Mouse (Mus musculus) MEL (cell line): ENCODE results near the gene Ryr2. TPM values are rescaled to one million over a fixed set of nuclear protein-coding genes. Genes with fewer than 3 reads are reported as not detected.

Experiments used
- DNase-seq: peaks from one replicate; pipeline ENCODE4 v3.0.0; 2011; ENCODE audit warnings: low read depth, low spot score
- H3K27ac ChIP-seq: 2 replicates; pipeline ENCODE4 v1.5.1; 2012; ENCODE audit warnings: low read depth, mild to moderate bottlenecking, control low read depth, low read length, moderate library complexity; ENCODE audit not compliant: control insufficient read depth
- H3K27me3 ChIP-seq, 2 experiments: fragments of 150-350 bp in 1 of 2; sonication (generic) in 1 of 2; 2 replicates each; pipeline ENCODE4 v1.6.1; 2012; ENCODE audit warnings: low read length in 2 of 2, mild to moderate bottlenecking in 2 of 2, improper control_type of control experiment in 1 of 2, moderate library complexity in 1 of 2; ENCODE audit not compliant: insufficient read depth in 2 of 2, control insufficient read depth in 1 of 2
- H3K36me3 ChIP-seq, 2 experiments: 2 replicates each; pipeline ENCODE4 v1.6.1; 2012 to 2014; ENCODE audit warnings: low read length in 2 of 2, improper control_type of control experiment in 1 of 2, inconsistent platforms in 1 of 2, mild to moderate bottlenecking in 1 of 2; ENCODE audit not compliant: insufficient read depth in 2 of 2, control insufficient read depth in 1 of 2
- H3K4me1 ChIP-seq, 2 experiments: fragments of 150-350 bp in 1 of 2; sonication (generic) in 1 of 2; 2 replicates each; pipeline ENCODE4 v1.6.1; 2012; ENCODE audit warnings: low read length in 2 of 2, improper control_type of control experiment in 1 of 2, mild to moderate bottlenecking in 1 of 2; ENCODE audit not compliant: insufficient read depth in 2 of 2, control insufficient read depth in 1 of 2
- H3K4me3 ChIP-seq, 2 experiments: fragments of 150-350 bp in 1 of 2; sonication (generic) in 1 of 2; 2 replicates each; pipeline ENCODE4 v1.5.1; 2012; ENCODE audit warnings: low read depth in 2 of 2, low read length in 2 of 2, mild to moderate bottlenecking in 2 of 2, moderate library complexity in 2 of 2, control low read depth in 1 of 2, improper control_type of control experiment in 1 of 2; ENCODE audit not compliant: control insufficient read depth in 1 of 2, insufficient read depth in 1 of 2
- H3K79me2 ChIP-seq: 2 replicates; pipeline ENCODE4 v1.6.1; 2012; ENCODE audit warnings: mild to moderate bottlenecking, low read length, moderate library complexity; ENCODE audit not compliant: control insufficient read depth, poor library complexity, insufficient read depth
- H3K9ac ChIP-seq: 2 replicates; pipeline ENCODE4 v1.6.1; 2012; ENCODE audit warnings: low read depth, mild to moderate bottlenecking, control low read depth, low read length, moderate library complexity; ENCODE audit not compliant: control insufficient read depth, poor library complexity, severe bottlenecking
- H3K9me3 ChIP-seq: fragments of 150-350 bp; sonication (generic); replicated peaks from 2 replicates; pipeline ENCODE4 v1.6.1; 2012; ENCODE audit warnings: mild to moderate bottlenecking, low read length, improper control_type of control experiment, moderate library complexity; ENCODE audit not compliant: insufficient read depth
- BHLHE40 ChIP-seq: IDR thresholded peaks from 2 replicates; pipeline ENCODE4 v1.6.1; 2012; ENCODE audit warnings: low read depth, mild to moderate bottlenecking, inconsistent platforms, low read length, improper control_type of control experiment, borderline replicate concordance
- EP300 ChIP-seq, 2 experiments: IDR thresholded peaks; 2 replicates each; pipeline ENCODE4 v1.6.1; 2011; ENCODE audit warnings: improper control_type of control experiment in 2 of 2, low read length in 2 of 2, low read depth in 1 of 2, mild to moderate bottlenecking in 1 of 2
- ETS1 ChIP-seq: IDR thresholded peaks from 2 replicates; pipeline ENCODE4 v1.6.1; 2012; ENCODE audit warnings: low read depth, mild to moderate bottlenecking, inconsistent platforms, low read length, improper control_type of control experiment, moderate library complexity
- GABPA ChIP-seq: IDR thresholded peaks from 2 replicates; pipeline ENCODE4 v1.6.1; 2012; ENCODE audit warnings: low read depth, mild to moderate bottlenecking, inconsistent platforms, low read length, improper control_type of control experiment, moderate library complexity
- GATA1 ChIP-seq: IDR thresholded peaks from 2 replicates; pipeline ENCODE4 v1.6.1; 2011; ENCODE audit warnings: low read depth, low read length, improper control_type of control experiment
- JUND ChIP-seq: IDR thresholded peaks from 2 replicates; pipeline ENCODE4 v1.6.1; 2011; ENCODE audit warnings: low read depth, mild to moderate bottlenecking, improper control_type of control experiment, low read length
- MAX ChIP-seq: IDR thresholded peaks from 2 replicates; pipeline ENCODE4 v1.6.1; 2011; ENCODE audit warnings: low read length, improper control_type of control experiment
- MEF2A ChIP-seq: IDR thresholded peaks from 2 replicates; pipeline ENCODE4 v1.6.1; 2014; ENCODE audit warnings: low read depth, mild to moderate bottlenecking, inconsistent platforms, low read length, improper control_type of control experiment; ENCODE audit not compliant: poor library complexity, insufficient replicate concordance, severe bottlenecking; ENCODE audit errors: extremely low read depth
- MXI1 ChIP-seq: IDR thresholded peaks from 2 replicates; pipeline ENCODE4 v1.6.1; 2011; ENCODE audit warnings: mild to moderate bottlenecking, low read depth, low read length, improper control_type of control experiment
- MYB ChIP-seq: IDR thresholded peaks from 2 replicates; pipeline ENCODE4 v1.6.1; 2011; ENCODE audit warnings: mild to moderate bottlenecking, low read depth, low read length, improper control_type of control experiment
- MYC ChIP-seq: IDR thresholded peaks from 2 replicates; pipeline ENCODE4 v1.6.1; 2011; ENCODE audit warnings: low read depth, mild to moderate bottlenecking, low read length, improper control_type of control experiment, moderate library complexity
- NRF1 ChIP-seq: IDR thresholded peaks from 2 replicates; pipeline ENCODE4 v1.6.1; 2014; ENCODE audit warnings: low read depth, mild to moderate bottlenecking, inconsistent platforms, low read length, improper control_type of control experiment, moderate library complexity; ENCODE audit not compliant: poor library complexity, insufficient read depth, severe bottlenecking
- POLR2A ChIP-seq, 2 experiments: IDR thresholded peaks; 2 replicates each; pipeline ENCODE4 v1.6.1; 2011 to 2012; ENCODE audit warnings: low read length in 2 of 2, mild to moderate bottlenecking in 2 of 2, control low read depth in 1 of 2, improper control_type of control experiment in 1 of 2, low read depth in 1 of 2, moderate library complexity in 1 of 2; ENCODE audit not compliant: control insufficient read depth in 1 of 2, insufficient read depth in 1 of 2, poor library complexity in 1 of 2
- POLR2AphosphoS2 ChIP-seq: IDR thresholded peaks from 2 replicates; pipeline ENCODE4 v1.6.1; 2011; ENCODE audit warnings: low read length, improper control_type of control experiment
- RAD21 ChIP-seq: IDR thresholded peaks from 2 replicates; pipeline ENCODE4 v1.6.1; 2011; ENCODE audit warnings: mild to moderate bottlenecking, low read depth, low read length, improper control_type of control experiment
- SIN3A ChIP-seq: IDR thresholded peaks from 2 replicates; pipeline ENCODE4 v1.6.1; 2012; ENCODE audit warnings: low read length, improper control_type of control experiment, inconsistent platforms
- SMC3 ChIP-seq: IDR thresholded peaks from 2 replicates; pipeline ENCODE4 v1.6.1; 2011; ENCODE audit warnings: low read depth, low read length, improper control_type of control experiment
- UBTF ChIP-seq: IDR thresholded peaks from 2 replicates; pipeline ENCODE4 v1.6.1; 2012; ENCODE audit warnings: low read depth, mild to moderate bottlenecking, inconsistent platforms, low read length, improper control_type of control experiment, moderate library complexity, borderline replicate concordance; ENCODE audit not compliant: insufficient read depth
- ZNF384 ChIP-seq: IDR thresholded peaks from 2 replicates; pipeline ENCODE4 v1.6.1; 2012; ENCODE audit warnings: low read depth, mild to moderate bottlenecking, inconsistent platforms, low read length, improper control_type of control experiment
- polyA plus RNA-seq, 2 experiments: library from polyadenylated mRNA; stranded (reverse) in 1 of 2; unstranded in 1 of 2; fragments of >175 nt in 1 of 2; fragments of >200 nt in 1 of 2; gene quantifications; 2 replicates each; pipeline versions ENCODE4 v1.2.1 to v1.2.4; 2012; ENCODE audit warnings: low replicate concordance in 2 of 2, low read depth in 1 of 2; ENCODE audit not compliant: insufficient read length in 2 of 2, insufficient read depth in 1 of 2, missing spikeins in 1 of 2
- total RNA-seq: library from RNA; depleted of rRNA; stranded (reverse); fragments of 300-350 nt; gene quantifications from 2 replicates; pipeline ENCODE4 v1.2.3, GENCODE M21; 2012

Gene Ryr2
- total and polyA plus RNA-seq, 3 experiments = 0.04 TPM; not detected in 2

GRCm38 (mm10) chr13:11696496-11696895, 410.2 kb downstream of the Ryr2 start:
- H3K27me3 ChIP-seq = no peaks in the 10 kb centered on the region
- no peak overlapping the region for H3K4me3 ChIP-seq
- no peak overlapping the region for H3K27ac ChIP-seq
- TF ChIP-seq EP300 (IDR thresholded peaks at IDR 0.05; ENCODE audit: low read depth in 1 of 2, low read length in 2 of 2) (no peak), MYB (no peak), JUND (no peak), POLR2AphosphoS2 (no peak), MEF2A (no peak), GATA1 (no peak), ETS1 (no peak), GABPA (no peak), MXI1 (no peak), POLR2A (IDR thresholded peaks at IDR 0.05; ENCODE audit: control insufficient read depth in 1 of 2, insufficient read depth in 1 of 2, low read depth in 1 of 2, low read length in 2 of 2, poor library complexity in 1 of 2) (no peak), SMC3 (no peak)
- no peaks in the 10 kb centered on the region for H3K9me3 ChIP-seq
- no peaks in the 10 kb centered on the region for H3K4me1 ChIP-seq
- H3K9ac ChIP-seq = no peak overlapping the region
- no peaks in the 10 kb centered on the region for H3K79me2 ChIP-seq
- no peaks in the 10 kb centered on the region for H3K36me3 ChIP-seq
- DNase-seq = no peak

GRCm38 (mm10) chr13:11681802-11682201, 424.9 kb downstream of the Ryr2 start:
- no peak for DNase-seq
- TF ChIP-seq MYC (no peak), MEF2A (no peak), NRF1 (no peak), POLR2A (IDR thresholded peaks at IDR 0.05; ENCODE audit: control insufficient read depth in 1 of 2, insufficient read depth in 1 of 2, low read depth in 1 of 2, low read length in 2 of 2, poor library complexity in 1 of 2) (no peak), BHLHE40 (no peak), POLR2AphosphoS2 (no peak), UBTF (no peak), MAX (no peak), RAD21 (no peak), MYB (no peak), SIN3A (no peak), ZNF384 (no peak), MXI1 (no peak), ETS1 (no peak)
- TF ChIP-seq, all 39 proteins: peak for 0

More at GRCm38 (mm10) chr13:11681802-11682201, 424.9 kb downstream of the Ryr2 start:
- Histone ChIP-seq H3K79me2 (no peaks in the 10 kb centered on the region), H3K36me3 (no peaks in the 10 kb centered on the region), H3K27me3 (no peaks in the 10 kb centered on the region; a peak in 1 of 4 replicates), H3K9me3 (no peaks in the 10 kb centered on the region), H3K4me3 (no peak overlapping the region), H3K9ac (no peak overlapping the region), H3K4me1 (no peaks in the 10 kb centered on the region), H3K27ac (no peak overlapping the region)
